Mouse (Mus musculus) limb, embryonic 13.5 days (tissue): ENCODE results near the gene Olfr464. TPM values are rescaled to one million over a fixed set of nuclear protein-coding genes. Genes with fewer than 3 reads are reported as not detected.
A peak's percentile ranks its signal among the peaks of the same experiment; 100 is the strongest.

Source experiments
- ATAC-seq: fragments of 200-750 bp; cut with Nextera tagmentation; 2 replicates; pipeline ENCODE4 v1.8.0; 2017; ENCODE audit warnings: low read depth, moderate number of reproducible peaks, moderate TSS enrichment; ENCODE audit not compliant: low FRiP score
- H3K27ac ChIP-seq: fragments of 300-500 bp; sonication (generic); 2 replicates; pipeline ENCODE4 v1.5.1; 2015; ENCODE audit warnings: inconsistent platforms, mild to moderate bottlenecking, moderate library complexity
- H3K27me3 ChIP-seq: fragments of 300-500 bp; sonication (generic); 2 replicates; pipeline ENCODE4 v1.6.1; 2015; ENCODE audit warnings: mild to moderate bottlenecking, inconsistent platforms
- H3K36me3 ChIP-seq: fragments of 300-500 bp; sonication (generic); 2 replicates; pipeline ENCODE4 v1.6.1; 2015; ENCODE audit warnings: inconsistent platforms, mild to moderate bottlenecking, moderate library complexity
- H3K4me1 ChIP-seq: fragments of 300-500 bp; sonication (generic); 2 replicates; pipeline ENCODE4 v1.6.1; 2015; ENCODE audit warnings: inconsistent platforms
- H3K4me2 ChIP-seq: fragments of 300-500 bp; sonication (generic); replicated peaks from 2 replicates; pipeline ENCODE4 v1.6.1; 2015; ENCODE audit warnings: inconsistent platforms, mild to moderate bottlenecking, moderate library complexity
- H3K4me3 ChIP-seq: fragments of 300-500 bp; sonication (generic); 2 replicates; pipeline ENCODE4 v1.5.1; 2015; ENCODE audit warnings: moderate library complexity, mild to moderate bottlenecking, inconsistent platforms
- H3K9ac ChIP-seq: fragments of 300-500 bp; sonication (generic); 2 replicates; pipeline ENCODE4 v1.6.1; 2015; ENCODE audit warnings: mild to moderate bottlenecking, inconsistent platforms
- H3K9me3 ChIP-seq: fragments of 300-500 bp; sonication (generic); 2 replicates; pipeline ENCODE4 v1.6.1; 2016; ENCODE audit warnings: inconsistent platforms
- WGBS: fragments of 180-500 bp; shearing (Covaris S2); methylation state at CpG from one replicate; pipeline ENCODE4 v1.1.7; 2015; 5-methylcytosine and 5-hydroxymethylcytosine counted together
- polyA plus RNA-seq: library from polyadenylated mRNA; unstranded; fragments of >200 nt; fragmentation: Nextera tagmentation; extraction: Ambion mirVana; gene quantifications from 2 replicates; pipeline ENCODE4 v1.2.1, GENCODE M21; 2015

The Olfr464 gene
- not detected in 2 replicates for polyA plus RNA-seq

DNA sequence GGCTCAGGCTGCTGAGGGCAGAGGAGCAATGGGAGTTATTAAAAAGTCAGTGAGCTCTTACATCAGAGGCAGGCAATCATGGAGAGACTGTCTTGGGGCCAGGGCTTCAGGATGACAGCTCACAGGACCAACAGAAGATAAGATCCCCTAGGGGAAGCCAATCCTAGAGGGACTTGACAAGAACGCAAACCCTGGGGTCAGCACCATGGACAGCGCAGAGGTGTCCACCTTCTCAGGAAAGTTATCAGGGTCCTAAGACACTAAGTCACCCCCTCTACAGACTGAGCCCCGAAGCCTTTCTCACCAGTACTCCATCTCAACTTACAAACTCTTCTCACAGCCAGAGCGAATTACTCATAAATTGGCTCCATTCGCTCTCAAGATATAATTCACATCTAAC is at the start of gene Olfr464:
Gene Olfr464 (minus strand): TSS at position 2 of the 400 bp plus-strand sequence.
- ATAC-seq, result no peak
- 30% methylated on average over 5 of the region's 5 CpGs for WGBS
- peaks cover 6% of the 10 kb centered on the region; the same call in 1 of the 2 replicates for H3K9me3 ChIP-seq
- no peak within 1 kb of the TSS for H3K9ac ChIP-seq
- H3K4me3 ChIP-seq, result no peak within 1 kb of the TSS
- H3K4me2 ChIP-seq, result no peak within 1 kb of the TSS
- no peaks in the 10 kb centered on the region for H3K36me3 ChIP-seq
- no peaks in the 10 kb centered on the region for H3K27me3 ChIP-seq
- H3K27ac ChIP-seq, result no peak within 1 kb of the TSS
- H3K4me1 ChIP-seq, result no peaks in the 10 kb centered on the region

DNA sequence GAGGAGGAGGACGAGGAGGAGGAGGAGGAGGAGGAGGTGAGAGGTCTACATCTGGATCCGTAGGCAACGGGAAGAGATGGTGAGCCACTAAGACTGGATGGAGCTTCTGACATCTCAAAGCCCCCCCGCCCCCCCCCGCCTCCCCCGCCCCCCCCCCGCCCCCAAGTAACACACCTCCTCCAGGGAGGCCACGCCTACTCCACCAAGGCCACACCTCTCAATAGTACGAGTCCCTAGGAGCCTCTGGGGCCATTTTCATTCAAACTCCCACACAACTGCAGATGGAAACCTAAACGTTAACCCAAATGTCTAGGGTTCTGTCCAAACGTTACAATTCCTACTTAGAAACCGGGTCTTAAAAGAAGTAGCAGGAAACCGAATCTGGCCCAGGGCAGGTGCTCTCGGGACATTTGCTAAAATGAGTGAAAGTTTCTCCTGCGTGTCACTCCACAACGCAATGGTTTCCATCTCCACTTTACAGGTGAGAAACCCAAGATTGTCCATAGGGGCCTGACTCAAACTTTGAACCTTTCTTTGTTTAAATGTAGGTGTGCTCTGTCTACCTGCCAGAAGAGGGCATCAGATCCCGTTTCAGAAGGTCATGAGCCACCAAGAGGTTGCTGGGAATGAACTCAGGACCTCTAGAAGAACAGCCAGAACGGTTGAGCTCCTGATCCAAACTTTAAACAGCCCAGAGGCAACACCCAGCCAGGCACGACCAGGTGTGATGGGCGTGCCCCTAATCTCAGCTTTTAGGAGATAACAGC is 47.8 kb upstream of the Olfr464 start:
- Histone ChIP-seq H3K9ac (no peak overlapping the region), H3K9me3 (no peaks in the 10 kb centered on the region), H3K4me2 (peak overlapping the region; percentile 63), H3K27me3 (no peaks in the 10 kb centered on the region; the same call in 1 of the 2 replicates), H3K36me3 (no peaks in the 10 kb centered on the region), H3K4me3 (no peak overlapping the region), H3K4me1 (0 out of 2 replicates have a peak, but pooled peaks cover 3% of the 10 kb centered on the region), H3K27ac (no peak overlapping the region)
- 15% methylated on average over 17 of the region's 20 CpGs for WGBS
- no peak for ATAC-seq

DNA sequence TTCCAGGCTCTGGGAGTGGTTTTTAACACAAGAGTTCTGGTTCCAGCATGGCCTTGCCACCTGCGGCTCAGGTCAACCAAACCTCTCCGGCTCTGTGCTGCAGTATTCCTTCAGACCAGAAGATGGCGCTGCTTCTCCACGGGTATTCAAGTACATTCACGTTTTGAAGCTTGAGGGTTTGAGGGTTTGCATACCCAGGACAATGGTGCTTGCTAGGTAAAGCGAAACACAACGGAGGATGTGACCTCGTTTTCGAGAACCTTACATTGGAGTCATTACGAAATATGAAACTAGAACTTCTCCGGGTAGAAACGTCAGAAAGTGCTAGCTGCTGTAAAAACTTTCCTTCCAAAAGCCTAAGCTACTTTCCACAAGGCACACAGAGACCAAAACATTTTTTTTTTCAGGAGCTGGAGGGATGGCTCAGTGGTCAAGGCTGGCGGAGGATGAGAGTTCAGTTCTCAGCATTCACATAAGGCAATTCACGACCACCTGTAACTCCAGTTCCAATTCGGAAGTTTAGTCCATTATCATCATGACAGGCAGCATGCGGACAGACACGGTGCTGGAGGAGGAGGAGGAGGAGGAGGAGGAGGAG is 47.0 kb upstream of the Olfr464 start:
- no peak overlapping the region for H3K27ac ChIP-seq
- H3K36me3 ChIP-seq, result no peaks in the 10 kb centered on the region
- H3K4me3 ChIP-seq, result peak overlapping the region; percentile 31
- ATAC-seq, result peak; percentile 17; the same call in 1 of the 2 replicates
- 1% methylated on average over 17 of the region's 17 CpGs for WGBS
- peak overlapping the region; percentile 63 for H3K4me2 ChIP-seq
- peak overlapping the region; percentile 45 for H3K9ac ChIP-seq
- H3K4me1 ChIP-seq, result 0 out of 2 replicates have a peak, but pooled peaks cover 3% of the 10 kb centered on the region
- no peaks in the 10 kb centered on the region for H3K9me3 ChIP-seq
- H3K27me3 ChIP-seq, result no peaks in the 10 kb centered on the region

DNA sequence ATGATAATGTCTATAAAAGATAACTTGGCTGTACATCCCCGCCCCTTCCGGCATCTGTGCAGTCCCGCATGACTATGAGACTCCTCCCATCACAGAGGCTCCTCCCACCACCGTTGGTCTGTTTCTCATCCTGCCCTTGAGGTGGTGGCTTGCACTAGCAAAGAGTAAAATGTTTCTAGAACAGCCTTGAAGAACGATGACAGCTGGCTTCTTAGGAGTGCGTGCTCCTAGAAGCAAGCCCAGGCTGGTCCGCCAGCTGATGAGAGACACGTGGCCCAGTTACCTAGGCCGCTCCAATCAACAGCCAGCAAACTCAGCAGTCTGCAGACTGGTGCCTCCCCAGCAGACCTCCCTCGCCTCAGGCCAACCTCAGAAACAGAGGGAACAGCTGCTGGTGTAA is 45.4 kb upstream of the Olfr464 start:
- Histone ChIP-seq H3K4me2 (0 out of 2 replicates have a peak overlapping the region, but pooled peaks have one; percentile 9), H3K4me3 (no peak overlapping the region), H3K4me1 (0 out of 2 replicates have a peak, but pooled peaks cover 3% of the 10 kb centered on the region), H3K9me3 (no peaks in the 10 kb centered on the region), H3K36me3 (no peaks in the 10 kb centered on the region), H3K9ac (no peak overlapping the region), H3K27ac (no peak overlapping the region), H3K27me3 (no peaks in the 10 kb centered on the region)
- peak; percentile 75 for ATAC-seq
- 25% methylated on average over 10 of the region's 10 CpGs for WGBS

DNA sequence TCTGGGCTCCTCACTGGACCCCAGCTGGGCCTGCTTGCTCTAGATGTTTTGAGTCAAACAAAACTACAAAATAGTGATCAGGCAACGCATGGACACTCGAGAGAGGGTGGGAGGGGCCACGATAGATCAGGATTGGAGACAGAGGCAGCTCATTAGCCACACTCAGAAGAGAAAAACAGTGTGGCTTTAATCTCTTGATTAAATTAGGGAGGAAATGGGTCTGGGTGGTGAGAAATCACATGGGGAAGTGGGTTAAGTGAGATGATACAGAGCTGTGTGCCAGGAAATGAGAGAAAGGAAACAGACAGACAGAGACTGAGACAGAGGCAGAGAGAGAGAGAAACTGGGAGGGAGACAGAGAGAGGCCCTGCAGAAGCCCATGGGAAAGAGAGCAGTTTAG is 44.5 kb upstream of the Olfr464 start:
- Histone ChIP-seq H3K4me2 (no peak overlapping the region), H3K36me3 (no peaks in the 10 kb centered on the region), H3K4me3 (no peak overlapping the region), H3K27ac (no peak overlapping the region), H3K4me1 (0 out of 2 replicates have a peak, but pooled peaks cover 3% of the 10 kb centered on the region), H3K9ac (no peak overlapping the region), H3K9me3 (no peaks in the 10 kb centered on the region), H3K27me3 (no peaks in the 10 kb centered on the region)
- ATAC-seq, result no peak
- WGBS, result 53% methylated on average over 3 of the region's 3 CpGs

DNA sequence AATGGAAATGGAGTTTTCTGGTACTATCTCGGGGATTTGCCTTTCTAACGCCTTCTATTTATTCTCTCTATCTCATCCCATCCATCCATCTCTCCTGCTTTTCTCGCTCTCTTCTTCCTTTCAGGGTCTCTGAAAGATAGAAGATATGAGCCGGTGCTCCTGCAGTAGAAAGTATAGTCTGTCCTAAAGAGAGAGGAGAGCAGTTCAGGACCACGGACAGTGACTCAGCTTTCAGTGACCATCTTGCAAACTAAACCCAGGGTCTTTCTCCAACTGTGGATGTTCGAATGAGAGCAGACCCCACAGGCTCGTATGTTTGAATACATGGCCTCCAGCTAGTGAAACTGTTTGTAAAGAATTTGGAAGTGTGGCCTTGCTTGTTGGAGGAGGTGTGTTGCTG is 36.3 kb upstream of the Olfr464 start:
- Histone ChIP-seq H3K4me3 (no peak overlapping the region), H3K4me2 (no peak overlapping the region), H3K36me3 (no peaks in the 10 kb centered on the region), H3K27ac (no peak overlapping the region), H3K9me3 (no peaks in the 10 kb centered on the region), H3K4me1 (no peaks in the 10 kb centered on the region), H3K27me3 (no peaks in the 10 kb centered on the region), H3K9ac (no peak overlapping the region)
- 40% methylated on average over 7 of the region's 7 CpGs for WGBS
- no peak for ATAC-seq

DNA sequence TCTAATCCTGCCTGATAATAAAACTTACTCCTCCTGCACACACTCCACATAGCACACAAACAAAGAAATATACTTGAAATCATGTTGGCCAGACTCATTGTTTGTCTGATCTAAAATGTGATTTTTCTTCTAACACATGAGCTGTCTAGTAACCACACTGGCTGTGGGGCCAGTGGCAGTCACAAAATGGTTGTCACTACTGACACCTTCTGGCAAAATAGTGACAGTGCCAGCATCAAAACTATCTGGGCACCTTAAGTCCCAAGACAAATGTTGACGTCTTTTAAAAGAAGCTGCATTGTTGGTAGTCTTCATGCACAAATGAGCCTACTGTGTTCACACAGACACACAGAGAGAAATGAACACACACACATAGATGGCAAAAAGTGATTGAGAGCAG is 34.4 kb upstream of the Olfr464 start:
- Histone ChIP-seq H3K9me3 (no peaks in the 10 kb centered on the region), H3K4me1 (no peaks in the 10 kb centered on the region), H3K4me2 (no peak overlapping the region), H3K27me3 (no peaks in the 10 kb centered on the region), H3K36me3 (no peaks in the 10 kb centered on the region), H3K4me3 (no peak overlapping the region), H3K27ac (no peak overlapping the region), H3K9ac (no peak overlapping the region)
- no peak for ATAC-seq
- WGBS, result 13% methylated on average over 1 of the region's 1 CpGs

DNA sequence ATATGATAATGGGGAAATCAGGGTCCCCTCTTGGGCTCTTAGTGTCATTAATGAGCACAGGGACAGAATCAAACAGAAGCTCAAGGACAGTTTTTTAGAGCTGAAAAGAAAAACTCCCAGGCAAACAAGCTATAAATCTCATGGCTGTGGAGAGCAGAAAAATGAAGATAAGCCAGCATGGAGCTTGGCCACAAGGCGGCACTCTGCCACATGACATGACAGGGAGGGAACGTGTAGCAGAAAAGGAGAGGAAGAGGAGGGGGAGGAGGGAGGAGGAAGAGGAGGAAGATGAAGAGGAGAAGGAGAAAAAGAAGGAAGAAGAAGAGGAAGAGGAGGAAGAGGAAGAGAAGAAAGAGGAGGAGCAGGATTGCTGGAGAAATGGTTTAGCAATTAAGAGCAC is 29.2 kb upstream of the Olfr464 start:
- no peak overlapping the region for H3K4me3 ChIP-seq
- no peaks in the 10 kb centered on the region for H3K4me1 ChIP-seq
- H3K4me2 ChIP-seq, result no peak overlapping the region
- H3K9ac ChIP-seq, result no peak overlapping the region
- ATAC-seq, result no peak
- no peaks in the 10 kb centered on the region for H3K27me3 ChIP-seq
- H3K27ac ChIP-seq, result no peak overlapping the region
- H3K9me3 ChIP-seq, result no peaks in the 10 kb centered on the region
- H3K36me3 ChIP-seq, result no peaks in the 10 kb centered on the region
- WGBS, result 3% methylated on average over 2 of the region's 2 CpGs

DNA sequence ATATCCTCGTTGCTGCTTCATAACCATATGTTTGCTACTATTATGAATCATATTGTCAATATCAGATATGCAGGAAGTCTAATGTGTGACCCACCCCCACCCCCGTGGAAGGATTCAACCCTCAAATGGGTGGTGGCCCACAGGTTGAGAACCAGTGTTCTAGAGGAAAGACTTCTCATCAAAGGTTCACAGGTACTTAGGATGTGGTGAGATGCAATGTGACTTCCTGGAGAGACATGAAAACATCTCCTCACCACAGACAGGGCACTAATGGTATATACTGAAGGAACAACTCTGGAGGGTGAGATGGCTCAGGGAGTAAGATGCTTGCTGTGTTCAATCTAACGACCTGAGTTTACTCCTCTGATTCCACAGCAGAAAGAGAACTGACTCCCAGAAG is 14.7 kb upstream of the Olfr464 start:
- no peak for ATAC-seq
- H3K4me3 ChIP-seq, result no peak overlapping the region
- H3K4me1 ChIP-seq, result no peaks in the 10 kb centered on the region
- H3K9ac ChIP-seq, result no peak overlapping the region
- H3K27me3 ChIP-seq, result no peaks in the 10 kb centered on the region
- no peak overlapping the region for H3K27ac ChIP-seq
- 74% methylated on average over 3 of the region's 3 CpGs for WGBS
- H3K36me3 ChIP-seq, result no peaks in the 10 kb centered on the region
- no peaks in the 10 kb centered on the region for H3K9me3 ChIP-seq
- H3K4me2 ChIP-seq, result no peak overlapping the region

DNA sequence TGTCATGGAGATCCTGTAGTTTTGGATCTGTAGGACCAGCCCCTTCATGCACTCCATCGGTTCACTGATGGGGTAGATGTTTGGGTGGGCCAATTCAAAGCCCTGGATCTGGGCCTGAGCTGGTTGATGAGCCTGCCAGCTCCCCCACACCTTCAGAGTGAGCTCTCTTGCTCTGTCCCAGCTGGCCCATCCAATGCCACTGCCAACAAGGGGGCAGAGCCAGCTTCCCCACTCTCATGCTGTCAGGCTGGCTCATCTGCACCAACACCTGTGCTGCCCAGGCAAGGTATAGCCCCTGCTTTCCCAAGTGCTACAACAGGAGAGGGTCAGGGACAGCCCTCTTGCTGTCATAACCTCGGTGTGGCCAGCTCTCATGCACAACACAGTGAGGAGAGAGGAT is 13.0 kb upstream of the Olfr464 start:
- no peaks in the 10 kb centered on the region for H3K4me1 ChIP-seq
- no peak overlapping the region for H3K4me3 ChIP-seq
- 70% methylated on average over 2 of the region's 2 CpGs for WGBS
- no peak overlapping the region for H3K27ac ChIP-seq
- ATAC-seq, result no peak
- 0 out of 2 replicates have a peak, but pooled peaks cover 5% of the 10 kb centered on the region for H3K9me3 ChIP-seq
- H3K9ac ChIP-seq, result no peak overlapping the region
- H3K36me3 ChIP-seq, result no peaks in the 10 kb centered on the region
- H3K27me3 ChIP-seq, result no peaks in the 10 kb centered on the region
- no peak overlapping the region for H3K4me2 ChIP-seq

DNA sequence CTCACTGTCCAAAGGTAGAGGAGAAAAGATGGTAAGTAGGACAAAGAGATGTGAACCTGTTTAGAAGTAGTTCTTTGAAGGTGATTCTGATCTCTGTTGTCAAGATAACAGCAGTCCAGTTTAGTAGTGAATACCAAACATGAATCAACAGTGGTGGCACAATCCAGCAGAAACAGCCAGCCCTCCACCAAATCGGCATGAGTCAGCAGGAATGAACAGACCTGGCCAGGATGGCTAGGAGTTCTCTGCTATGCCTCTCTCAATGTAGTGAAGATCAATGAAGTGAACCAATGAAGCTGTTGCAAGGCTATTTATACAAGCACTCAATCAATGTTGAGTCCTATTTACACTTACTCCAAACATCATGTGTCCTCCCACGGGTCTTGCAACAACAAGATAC is 9.6 kb upstream of the Olfr464 start:
- 94% methylated on average over 2 of the region's 2 CpGs for WGBS

DNA sequence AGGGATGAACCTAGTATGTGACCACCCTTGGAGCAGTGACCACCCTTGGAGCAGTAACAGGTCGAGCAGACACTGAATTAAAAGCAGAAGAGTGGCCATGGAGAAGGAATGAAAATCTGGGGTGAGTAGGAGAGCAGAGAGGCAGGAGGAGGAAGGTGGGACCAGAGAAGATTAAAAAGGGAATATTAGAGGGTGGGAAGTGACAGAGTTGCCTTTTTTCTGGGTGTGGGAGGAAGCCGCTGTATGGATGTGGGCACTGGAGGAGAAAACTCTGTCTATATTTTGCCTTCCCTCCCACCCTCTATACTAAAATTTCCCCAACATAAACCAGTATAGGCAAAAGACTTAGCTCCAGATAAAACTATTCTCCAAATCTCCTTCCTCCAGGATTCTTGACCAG is 466 bp downstream of the Olfr464 start:
- H3K4me1 ChIP-seq, result no peaks in the 10 kb centered on the region
- no peak overlapping the region for H3K27ac ChIP-seq
- H3K27me3 ChIP-seq, result no peaks in the 10 kb centered on the region
- peaks cover 6% of the 10 kb centered on the region; the same call in 1 of the 2 replicates for H3K9me3 ChIP-seq
- H3K4me3 ChIP-seq, result no peak overlapping the region
- 72% methylated on average over 2 of the region's 2 CpGs for WGBS
- H3K36me3 ChIP-seq, result no peaks in the 10 kb centered on the region
- H3K4me2 ChIP-seq, result no peak overlapping the region
- no peak overlapping the region for H3K9ac ChIP-seq
- no peak for ATAC-seq

More for the DNA sequence above, 9.6 kb upstream of the Olfr464 start:
- Histone ChIP-seq H3K27ac (no peak overlapping the region), H3K4me1 (no peaks in the 10 kb centered on the region), H3K4me3 (no peak overlapping the region), H3K27me3 (no peaks in the 10 kb centered on the region), H3K4me2 (no peak overlapping the region), H3K9ac (no peak overlapping the region), H3K36me3 (no peaks in the 10 kb centered on the region), H3K9me3 (0 out of 2 replicates have a peak, but pooled peaks cover 5% of the 10 kb centered on the region)
- ATAC-seq, result no peak
